Mouse (Mus musculus) MEL (cell line): ENCODE data around the gene Pcp4. TPM values are rescaled to one million over a fixed set of nuclear protein-coding genes. Genes with fewer than 3 reads are reported as not detected.
"Not testable (repeated sequence)": the region's sequence is repeated elsewhere in the genome, so short reads cannot be mapped to it uniquely, and the experiment has no call there.

Source experiments
- DNase-seq: peaks from one replicate; pipeline ENCODE4 v3.0.0; 2011; ENCODE audit warnings: low read depth, low spot score
- H3K27ac ChIP-seq: 2 replicates; pipeline ENCODE4 v1.5.1; 2012; ENCODE audit warnings: low read depth, mild to moderate bottlenecking, control low read depth, low read length, moderate library complexity; ENCODE audit not compliant: control insufficient read depth
- H3K27me3 ChIP-seq, 2 experiments: fragments of 150-350 bp in 1 of 2; sonication (generic) in 1 of 2; 2 replicates each; pipeline ENCODE4 v1.6.1; 2012; ENCODE audit warnings: low read length in 2 of 2, mild to moderate bottlenecking in 2 of 2, improper control_type of control experiment in 1 of 2, moderate library complexity in 1 of 2; ENCODE audit not compliant: insufficient read depth in 2 of 2, control insufficient read depth in 1 of 2
- H3K36me3 ChIP-seq, 2 experiments: 2 replicates each; pipeline ENCODE4 v1.6.1; 2012 to 2014; ENCODE audit warnings: low read length in 2 of 2, improper control_type of control experiment in 1 of 2, inconsistent platforms in 1 of 2, mild to moderate bottlenecking in 1 of 2; ENCODE audit not compliant: insufficient read depth in 2 of 2, control insufficient read depth in 1 of 2
- H3K4me1 ChIP-seq, 2 experiments: fragments of 150-350 bp in 1 of 2; sonication (generic) in 1 of 2; 2 replicates each; pipeline ENCODE4 v1.6.1; 2012; ENCODE audit warnings: low read length in 2 of 2, improper control_type of control experiment in 1 of 2, mild to moderate bottlenecking in 1 of 2; ENCODE audit not compliant: insufficient read depth in 2 of 2, control insufficient read depth in 1 of 2
- H3K4me3 ChIP-seq, 2 experiments: fragments of 150-350 bp in 1 of 2; sonication (generic) in 1 of 2; 2 replicates each; pipeline ENCODE4 v1.5.1; 2012; ENCODE audit warnings: low read depth in 2 of 2, low read length in 2 of 2, mild to moderate bottlenecking in 2 of 2, moderate library complexity in 2 of 2, control low read depth in 1 of 2, improper control_type of control experiment in 1 of 2; ENCODE audit not compliant: control insufficient read depth in 1 of 2, insufficient read depth in 1 of 2
- H3K79me2 ChIP-seq: 2 replicates; pipeline ENCODE4 v1.6.1; 2012; ENCODE audit warnings: mild to moderate bottlenecking, low read length, moderate library complexity; ENCODE audit not compliant: control insufficient read depth, poor library complexity, insufficient read depth
- H3K9ac ChIP-seq: 2 replicates; pipeline ENCODE4 v1.6.1; 2012; ENCODE audit warnings: low read depth, mild to moderate bottlenecking, control low read depth, low read length, moderate library complexity; ENCODE audit not compliant: control insufficient read depth, poor library complexity, severe bottlenecking
- H3K9me3 ChIP-seq: fragments of 150-350 bp; sonication (generic); replicated peaks from 2 replicates; pipeline ENCODE4 v1.6.1; 2012; ENCODE audit warnings: mild to moderate bottlenecking, low read length, improper control_type of control experiment, moderate library complexity; ENCODE audit not compliant: insufficient read depth
- BHLHE40 ChIP-seq: IDR thresholded peaks from 2 replicates; pipeline ENCODE4 v1.6.1; 2012; ENCODE audit warnings: low read depth, mild to moderate bottlenecking, inconsistent platforms, low read length, improper control_type of control experiment, borderline replicate concordance
- CHD1 ChIP-seq: IDR thresholded peaks from 2 replicates; pipeline ENCODE4 v1.6.1; 2012; ENCODE audit warnings: low read depth, mild to moderate bottlenecking, inconsistent platforms, low read length, improper control_type of control experiment
- CHD2 ChIP-seq: IDR thresholded peaks from 2 replicates; pipeline ENCODE4 v1.6.1; 2011; ENCODE audit warnings: low read length, improper control_type of control experiment
- E2F4 ChIP-seq: IDR thresholded peaks from 2 replicates; pipeline ENCODE4 v1.6.1; 2011; ENCODE audit warnings: low read depth, low read length, improper control_type of control experiment, borderline replicate concordance
- ELF1 ChIP-seq: IDR thresholded peaks from 2 replicates; pipeline ENCODE4 v1.6.1; 2014; ENCODE audit warnings: low read depth, mild to moderate bottlenecking, inconsistent platforms, low read length, improper control_type of control experiment, moderate library complexity
- GATA1 ChIP-seq: IDR thresholded peaks from 2 replicates; pipeline ENCODE4 v1.6.1; 2011; ENCODE audit warnings: low read depth, low read length, improper control_type of control experiment
- KAT2A ChIP-seq: conservative IDR thresholded peaks from 2 replicates; pipeline ENCODE4 v1.6.1; 2012; ENCODE audit warnings: low read depth, low read length, improper control_type of control experiment, inconsistent platforms
- MAX ChIP-seq: IDR thresholded peaks from 2 replicates; pipeline ENCODE4 v1.6.1; 2011; ENCODE audit warnings: low read length, improper control_type of control experiment
- MAZ ChIP-seq: IDR thresholded peaks from 2 replicates; pipeline ENCODE4 v1.6.1; 2012; ENCODE audit warnings: low read depth, mild to moderate bottlenecking, inconsistent platforms, low read length, improper control_type of control experiment
- MYC ChIP-seq: IDR thresholded peaks from 2 replicates; pipeline ENCODE4 v1.6.1; 2011; ENCODE audit warnings: low read depth, mild to moderate bottlenecking, low read length, improper control_type of control experiment, moderate library complexity
- RCOR1 ChIP-seq: IDR thresholded peaks from 2 replicates; pipeline ENCODE4 v1.6.1; 2012; ENCODE audit warnings: low read depth, mild to moderate bottlenecking, inconsistent platforms, low read length, improper control_type of control experiment
- SIN3A ChIP-seq: IDR thresholded peaks from 2 replicates; pipeline ENCODE4 v1.6.1; 2012; ENCODE audit warnings: low read length, improper control_type of control experiment, inconsistent platforms
- USF2 ChIP-seq, 2 experiments: IDR thresholded peaks; 2 replicates each; pipeline ENCODE4 v1.6.1; 2011 to 2012; ENCODE audit warnings: improper control_type of control experiment in 2 of 2, low read length in 2 of 2, borderline replicate concordance in 1 of 2, inconsistent platforms in 1 of 2, low read depth in 1 of 2, mild to moderate bottlenecking in 1 of 2; ENCODE audit not compliant: insufficient read depth in 1 of 2
- ZMIZ1 ChIP-seq: IDR thresholded peaks from 2 replicates; pipeline ENCODE4 v1.6.1; 2012; ENCODE audit warnings: low read depth, mild to moderate bottlenecking, inconsistent platforms, low read length, improper control_type of control experiment, moderate library complexity
- polyA plus RNA-seq, 2 experiments: library from polyadenylated mRNA; stranded (reverse) in 1 of 2; unstranded in 1 of 2; fragments of >175 nt in 1 of 2; fragments of >200 nt in 1 of 2; gene quantifications; 2 replicates each; pipeline versions ENCODE4 v1.2.1 to v1.2.4; 2012; ENCODE audit warnings: low replicate concordance in 2 of 2, low read depth in 1 of 2; ENCODE audit not compliant: insufficient read length in 2 of 2, insufficient read depth in 1 of 2, missing spikeins in 1 of 2
- total RNA-seq: library from RNA; depleted of rRNA; stranded (reverse); fragments of 300-350 nt; gene quantifications from 2 replicates; pipeline ENCODE4 v1.2.3, GENCODE M21; 2012

Pcp4 gene
- total and polyA plus RNA-seq, 3 experiments, result not detected

GRCm38 (mm10) chr16:96443468-96443867, 23.9 kb upstream of the Pcp4 start, which contains the start of gene Itgb2l:
Gene Itgb2l (minus strand): TSS chr16:96443619.
- Histone ChIP-seq H3K9ac (no peak within 1 kb of the TSS), H3K27ac (no peak within 1 kb of the TSS), H3K4me3 (no peak within 1 kb of the TSS), H3K27me3 (no peaks in the 10 kb centered on the region), H3K4me1 (no peaks in the 10 kb centered on the region), H3K9me3 (no peaks in the 10 kb centered on the region), H3K36me3 (no peaks in the 10 kb centered on the region), H3K79me2 (no peaks in the 10 kb centered on the region)
- TF ChIP-seq ELF1 (no peak), E2F4 (no peak), ZMIZ1 (no peak), GATA1 (no peak), CHD1 (no peak), KAT2A (no peak), CHD2 (no peak), BHLHE40 (no peak), MAX (no peak), USF2 (IDR thresholded peaks at IDR 0.05; ENCODE audit: borderline replicate concordance in 1 of 2, insufficient read depth in 1 of 2, low read depth in 1 of 2, low read length in 2 of 2) (no peak)
- no peak for DNase-seq

GRCm38 (mm10) chr16:96450871-96451270, 16.5 kb upstream of the Pcp4 start:
- not testable (repeated sequence) for H3K27ac ChIP-seq, DNase-seq, H3K4me1 ChIP-seq, H3K9me3 ChIP-seq, H3K4me3 ChIP-seq, H3K9ac ChIP-seq, H3K36me3 ChIP-seq, H3K79me2 ChIP-seq, H3K27me3 ChIP-seq

- no peak overlapping the region for H3K9ac ChIP-seq
- H3K27me3 ChIP-seq, result no peaks in the 10 kb centered on the region
- H3K36me3 ChIP-seq, result no peaks in the 10 kb centered on the region
- H3K4me3 ChIP-seq, result no peak overlapping the region
- no peak overlapping the region for H3K27ac ChIP-seq
- H3K4me1 ChIP-seq, result no peaks in the 10 kb centered on the region
- H3K79me2 ChIP-seq, result no peaks in the 10 kb centered on the region
- DNase-seq, result no peak
- no peak for TF ChIP-seq MYC
- TF ChIP-seq SIN3A, result no peak
- TF ChIP-seq ELF1, result no peak
- no peak for TF ChIP-seq MAZ
- TF ChIP-seq RCOR1, result no peak
- no peaks in the 10 kb centered on the region for H3K9me3 ChIP-seq
Observed at GRCm38 (mm10) chr16:96454086-96454485, 13.3 kb upstream of the Pcp4 start.
